Mouse (Mus musculus) lung, adult 2 months (tissue): ENCODE results near the gene Bicdl1. TPM values are rescaled to one million over a fixed set of nuclear protein-coding genes. Genes with fewer than 3 reads are reported as not detected.

ENCODE experiments used
- DNase-seq: peaks from one replicate; pipeline ENCODE4 v3.0.0; 2022
- H3K4me1 ChIP-seq: fragments of 200-500 bp; 2 replicates; pipeline ENCODE4 v1.6.1; 2011; ENCODE audit warnings: low read length; ENCODE audit not compliant: control insufficient read depth, insufficient read depth
- H3K4me3 ChIP-seq: fragments of 200-500 bp; replicated peaks from 2 replicates; pipeline ENCODE3; 2011; ENCODE audit warnings: low read depth, mild to moderate bottlenecking, control low read depth, low read length; ENCODE audit errors: extremely low read depth
- CTCF ChIP-seq: fragments of 200-500 bp; IDR thresholded peaks from 2 replicates; pipeline ENCODE4 v1.5.1; 2011; ENCODE audit warnings: mild to moderate bottlenecking, low read length, control low read depth; ENCODE audit not compliant: insufficient read depth
- POLR2A ChIP-seq: fragments of 200-500 bp; IDR thresholded peaks from 2 replicates; pipeline ENCODE4 v1.6.1; 2011; ENCODE audit warnings: low read depth, mild to moderate bottlenecking, control low read depth, low read length, borderline replicate concordance; ENCODE audit errors: extremely low read depth
- WGBS: fragments of 180-500 bp; shearing (Covaris S2); methylation state at CpG from one replicate; pipeline ENCODE4 v1.1.7; 2018; 5-methylcytosine and 5-hydroxymethylcytosine counted together
- polyA plus RNA-seq: library from polyadenylated mRNA; depleted of rRNA; stranded (reverse); fragments of >200 nt; gene quantifications from 2 replicates; pipeline ENCODE4 v1.2.3, GENCODE M21; 2012

Bicdl1 gene
- polyA plus RNA-seq, 1 experiment = 26.2 TPM

- Histone ChIP-seq H3K4me1 (no peaks in the 10 kb centered on the region), H3K4me3 (no peak overlapping the region)
- DNase-seq = no peak
- TF ChIP-seq CTCF = no peak
- no peak for TF ChIP-seq POLR2A
- 60% methylated on average over 11 of the region's 11 CpGs for WGBS
These were observed 19.6 kb downstream of the Bicdl1 start for GRCm38 (mm10) chr5:115711636-115712419.

GRCm38 (mm10) chr5:115710171-115710570 lies 21.2 kb downstream of the Bicdl1 start:
- 69% methylated on average over 4 of the region's 4 CpGs for WGBS
- no peak overlapping the region for H3K4me3 ChIP-seq
- H3K4me1 ChIP-seq = no peaks in the 10 kb centered on the region
- TF ChIP-seq POLR2A = no peak
- no peak for TF ChIP-seq CTCF
- DNase-seq = no peak

- DNase-seq = no peak
- no peak overlapping the region for H3K4me3 ChIP-seq
- H3K4me1 ChIP-seq = no peaks in the 10 kb centered on the region
- TF ChIP-seq POLR2A (no peak), CTCF (no peak)
- 32% methylated on average over 3 of the region's 3 CpGs for WGBS
These were observed 22.5 kb downstream of the Bicdl1 start for GRCm38 (mm10) chr5:115708930-115709329.

GRCm38 (mm10) chr5:115701981-115702380 lies 29.4 kb downstream of the Bicdl1 start:
- Histone ChIP-seq H3K4me3 (no peak overlapping the region), H3K4me1 (no peaks in the 10 kb centered on the region)
- TF ChIP-seq CTCF = no peak
- no peak for TF ChIP-seq POLR2A
- WGBS = 52% methylated on average over 3 of the region's 3 CpGs
- DNase-seq = no peak

GRCm38 (mm10) chr5:115701215-115701614 lies 30.2 kb downstream of the Bicdl1 start:
- no peaks in the 10 kb centered on the region for H3K4me1 ChIP-seq
- no peak overlapping the region for H3K4me3 ChIP-seq
- no peak for TF ChIP-seq CTCF
- no peak for TF ChIP-seq POLR2A
- WGBS = 67% methylated on average over 4 of the region's 4 CpGs
- DNase-seq = no peak

GRCm38 (mm10) chr5:115696811-115697210 lies 34.6 kb downstream of the Bicdl1 start:
- DNase-seq = no peak
- 76% methylated on average over 5 of the region's 5 CpGs for WGBS
- TF ChIP-seq POLR2A (no peak), CTCF (no peak)
- H3K4me3 ChIP-seq = no peak overlapping the region
- H3K4me1 ChIP-seq = no peaks in the 10 kb centered on the region

GRCm38 (mm10) chr5:115695191-115695770 lies 36.1 kb downstream of the Bicdl1 start:
- Histone ChIP-seq H3K4me3 (no peak overlapping the region), H3K4me1 (no peaks in the 10 kb centered on the region)
- no peak for DNase-seq
- TF ChIP-seq POLR2A (no peak), CTCF (no peak)
- 64% methylated on average over 6 of the region's 6 CpGs for WGBS

- Histone ChIP-seq H3K4me1 (no peaks in the 10 kb centered on the region), H3K4me3 (no peak overlapping the region)
- DNase-seq = no peak
- WGBS = 50% methylated on average over 3 of the region's 3 CpGs
- no peak for TF ChIP-seq POLR2A
- TF ChIP-seq CTCF = no peak
These were observed 38.1 kb downstream of the Bicdl1 start for GRCm38 (mm10) chr5:115693271-115693670.

GRCm38 (mm10) chr5:115686716-115687115 lies 44.7 kb downstream of the Bicdl1 start:
- 72% methylated on average over 7 of the region's 7 CpGs for WGBS
- Histone ChIP-seq H3K4me1 (no peaks in the 10 kb centered on the region), H3K4me3 (no peak overlapping the region)
- no peak for TF ChIP-seq CTCF
- TF ChIP-seq POLR2A = no peak
- no peak for DNase-seq

GRCm38 (mm10) chr5:115685126-115685525 lies 46.3 kb downstream of the Bicdl1 start:
- Histone ChIP-seq H3K4me1 (no peaks in the 10 kb centered on the region), H3K4me3 (no peak overlapping the region)
- no peak for DNase-seq
- WGBS = 75% methylated on average over 10 of the region's 10 CpGs
- no peak for TF ChIP-seq POLR2A
- TF ChIP-seq CTCF = no peak

GRCm38 (mm10) chr5:115671846-115672245 lies 59.6 kb downstream of the Bicdl1 start:
- TF ChIP-seq CTCF = no peak
- TF ChIP-seq POLR2A = no peak
- no peak for DNase-seq
- Histone ChIP-seq H3K4me3 (no peak overlapping the region), H3K4me1 (no peaks in the 10 kb centered on the region)
- WGBS = 64% methylated on average over 8 of the region's 8 CpGs
